Mouse (Mus musculus): ENCODE measurements at regions not wholly inside any gene's neighbourhood (a gene's known extent, or its start where the extent isn't known, plus 50 kb on each side); places are given as distances from the start of the nearest gene placed in this dataset.
"Not testable (repeated sequence)": the region's sequence is repeated elsewhere in the genome, so short reads cannot be mapped to it uniquely, and the experiment has no call there.

- Histone ChIP-seq H3K36me3 (ENCODE audit: control insufficient read depth in 1 of 2, insufficient read depth in 2 of 2, low read length in 2 of 2) (no peaks in the 10 kb centered on the region), H3K4me3 (ENCODE audit: control insufficient read depth in 1 of 2, insufficient read depth in 1 of 2, low read depth in 2 of 2, low read length in 2 of 2) (no peak overlapping the region), H3K9ac (ENCODE audit: control insufficient read depth, low read depth, low read length, poor library complexity, severe bottlenecking) (no peak overlapping the region), H3K9me3 (replicated peaks; ENCODE audit: insufficient read depth, low read length) (no peaks in the 10 kb centered on the region), H3K27me3 (ENCODE audit: control insufficient read depth in 1 of 2, insufficient read depth in 2 of 2, low read length in 2 of 2) (no peaks in the 10 kb centered on the region), H3K27ac (ENCODE audit: control insufficient read depth, low read depth, low read length) (no peak overlapping the region), H3K79me2 (ENCODE audit: control insufficient read depth, insufficient read depth, low read length, poor library complexity) (no peaks in the 10 kb centered on the region), H3K4me1 (ENCODE audit: control insufficient read depth in 1 of 2, insufficient read depth in 2 of 2, low read length in 2 of 2) (no peaks in the 10 kb centered on the region)
- TF ChIP-seq KAT2A (conservative IDR thresholded peaks at IDR 0.05; ENCODE audit: low read depth, low read length), result no peak
- no peak for TF ChIP-seq TAL1 (IDR thresholded peaks at IDR 0.05; ENCODE audit: low read length)
- TF ChIP-seq CHD2 (IDR thresholded peaks at IDR 0.05; ENCODE audit: low read length), result no peak
- no peak for TF ChIP-seq NELFE (IDR thresholded peaks at IDR 0.05; ENCODE audit: low read depth, low read length)
- no peak for TF ChIP-seq USF1 (IDR thresholded peaks at IDR 0.05; ENCODE audit: low read depth, low read length)
- TF ChIP-seq POLR2A (IDR thresholded peaks at IDR 0.05; ENCODE audit: control insufficient read depth in 1 of 2, insufficient read depth in 1 of 2, low read depth in 1 of 2, low read length in 2 of 2, poor library complexity in 1 of 2), result no peak
- no peak for TF ChIP-seq POLR2AphosphoS5 (IDR thresholded peaks at IDR 0.05; ENCODE audit: borderline replicate concordance, low read depth, low read length)
- no peak for TF ChIP-seq ZNF384 (IDR thresholded peaks at IDR 0.05; ENCODE audit: low read depth, low read length)
- no peak for TF ChIP-seq CHD1 (IDR thresholded peaks at IDR 0.05; ENCODE audit: low read depth, low read length)
- no peak for TF ChIP-seq E2F4 (IDR thresholded peaks at IDR 0.05; ENCODE audit: borderline replicate concordance, low read depth, low read length)
- DNase-seq (ENCODE audit: low read depth, low spot score), result no peak
Observed at GRCm38 (mm10) chr2:171574360-171574759, 468.9 kb downstream of the Cbln4 start.

DNA sequence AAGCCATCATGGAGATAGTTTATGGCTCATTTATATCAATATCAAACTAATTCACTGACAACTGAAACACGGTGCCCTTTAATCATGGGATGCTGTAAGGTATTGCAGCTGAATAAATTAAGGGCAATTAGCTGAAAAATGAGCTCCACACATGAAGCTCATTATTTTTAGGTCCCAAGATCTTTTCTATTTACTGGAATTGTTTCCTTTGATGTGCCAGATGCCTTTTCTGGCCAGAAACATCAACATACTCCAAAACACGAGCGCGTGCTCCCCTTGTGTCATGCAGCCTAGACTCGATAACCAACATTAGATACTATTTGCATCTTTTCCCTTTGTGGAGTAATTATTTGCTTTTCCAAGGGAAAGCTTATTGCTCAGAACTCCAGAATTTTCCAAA, 480.6 kb downstream of the Cbln4 start:
- Histone ChIP-seq H3K9me3 (replicated peaks; ENCODE audit: insufficient read depth, low read length) (no peaks in the 10 kb centered on the region), H3K79me2 (ENCODE audit: control insufficient read depth, insufficient read depth, low read length, poor library complexity) (no peaks in the 10 kb centered on the region), H3K4me3 (ENCODE audit: control insufficient read depth in 1 of 2, insufficient read depth in 1 of 2, low read depth in 2 of 2, low read length in 2 of 2) (no peak overlapping the region), H3K4me1 (ENCODE audit: control insufficient read depth in 1 of 2, insufficient read depth in 2 of 2, low read length in 2 of 2) (no peaks in the 10 kb centered on the region), H3K9ac (ENCODE audit: control insufficient read depth, low read depth, low read length, poor library complexity, severe bottlenecking) (no peak overlapping the region), H3K27me3 (ENCODE audit: control insufficient read depth in 1 of 2, insufficient read depth in 2 of 2, low read length in 2 of 2) (no peaks in the 10 kb centered on the region), H3K27ac (ENCODE audit: control insufficient read depth, low read depth, low read length) (no peak overlapping the region), H3K36me3 (ENCODE audit: control insufficient read depth in 1 of 2, insufficient read depth in 2 of 2, low read length in 2 of 2) (no peaks in the 10 kb centered on the region)
- no peak for TF ChIP-seq MAX (IDR thresholded peaks at IDR 0.05; ENCODE audit: low read length)
- no peak for TF ChIP-seq NRF1 (IDR thresholded peaks at IDR 0.05; ENCODE audit: insufficient read depth, low read depth, low read length, poor library complexity, severe bottlenecking)
- no peak for TF ChIP-seq MEF2A (IDR thresholded peaks at IDR 0.05; ENCODE audit: extremely low read depth, insufficient replicate concordance, low read depth, low read length, poor library complexity, severe bottlenecking)
- TF ChIP-seq MXI1 (IDR thresholded peaks at IDR 0.05; ENCODE audit: low read depth, low read length), result no peak
- TF ChIP-seq CTCF (IDR thresholded peaks at IDR 0.05 in 2 of 3, conservative IDR thresholded peaks at IDR 0.05 in 1 of 3; ENCODE audit: control insufficient read depth in 1 of 3, insufficient read depth in 1 of 3, low read depth in 2 of 3, low read length in 3 of 3, poor library complexity in 1 of 3, severe bottlenecking in 1 of 3), result no peak
- TF ChIP-seq ETS1 (IDR thresholded peaks at IDR 0.05; ENCODE audit: low read depth, low read length), result no peak
- TF ChIP-seq MYC (IDR thresholded peaks at IDR 0.05; ENCODE audit: low read depth, low read length), result no peak
- no peak for TF ChIP-seq SIN3A (IDR thresholded peaks at IDR 0.05; ENCODE audit: low read length)
- no peak for TF ChIP-seq JUND (IDR thresholded peaks at IDR 0.05; ENCODE audit: low read depth, low read length)
- no peak for TF ChIP-seq EP300 (IDR thresholded peaks at IDR 0.05; ENCODE audit: low read depth in 1 of 2, low read length in 2 of 2)
- TF ChIP-seq ZKSCAN1 (IDR thresholded peaks at IDR 0.05; ENCODE audit: low read depth, low read length), result no peak
- no peak for TF ChIP-seq ZMIZ1 (IDR thresholded peaks at IDR 0.05; ENCODE audit: low read depth, low read length)
- TF ChIP-seq NELFE (IDR thresholded peaks at IDR 0.05; ENCODE audit: low read depth, low read length), result no peak
- no peak for DNase-seq (ENCODE audit: low read depth, low spot score)

DNA sequence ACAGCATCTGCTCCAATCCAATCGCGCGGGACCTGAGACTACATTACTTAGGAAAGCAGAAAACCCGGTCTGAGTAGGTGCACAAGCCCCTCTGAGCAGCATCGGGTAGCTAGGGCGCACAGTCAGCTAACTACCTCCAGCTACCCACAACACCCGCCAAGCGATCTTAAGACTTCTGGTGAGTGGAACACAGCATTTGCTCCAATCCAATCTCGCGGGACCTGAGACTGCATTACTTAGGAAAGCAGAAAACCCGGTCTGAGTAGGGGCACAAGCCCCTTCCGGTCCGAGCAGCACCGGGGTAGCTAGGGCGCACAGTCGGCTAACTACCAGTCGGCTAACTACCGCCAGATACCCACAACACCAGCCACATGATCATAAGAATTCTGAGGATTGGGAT, 500.5 kb downstream of the Cbln4 start:
- H3K4me3 ChIP-seq (ENCODE audit: control insufficient read depth in 1 of 2, insufficient read depth in 1 of 2, low read depth in 2 of 2, low read length in 2 of 2); H3K27me3 ChIP-seq (ENCODE audit: control insufficient read depth in 1 of 2, insufficient read depth in 2 of 2, low read length in 2 of 2); H3K4me1 ChIP-seq (ENCODE audit: control insufficient read depth in 1 of 2, insufficient read depth in 2 of 2, low read length in 2 of 2); H3K79me2 ChIP-seq (ENCODE audit: control insufficient read depth, insufficient read depth, low read length, poor library complexity); H3K36me3 ChIP-seq (ENCODE audit: control insufficient read depth in 1 of 2, insufficient read depth in 2 of 2, low read length in 2 of 2); H3K27ac ChIP-seq (ENCODE audit: control insufficient read depth, low read depth, low read length); H3K9ac ChIP-seq (ENCODE audit: control insufficient read depth, low read depth, low read length, poor library complexity, severe bottlenecking); DNase-seq (ENCODE audit: low read depth, low spot score); H3K9me3 ChIP-seq (replicated peaks; ENCODE audit: insufficient read depth, low read length): not testable (repeated sequence)

Measured in MEL (cell line).